Mouse (Mus musculus) embryonic facial prominence, embryonic 13.5 days (tissue): ENCODE measurements around the gene Anxa6. TPM values are rescaled to one million over a fixed set of nuclear protein-coding genes. Genes with fewer than 3 reads are reported as not detected.
A peak's percentile ranks its signal among the peaks of the same experiment; 100 is the strongest.

Experiments used
- ATAC-seq: fragments of 200-750 bp; cut with Nextera tagmentation; 2 replicates; pipeline ENCODE4 v1.8.0; 2017; ENCODE audit warnings: low read depth; ENCODE audit not compliant: insufficient number of reproducible peaks, insufficient read depth, low FRiP score, low TSS enrichment
- H3K27ac ChIP-seq: fragments of 300-500 bp; sonication (generic); 2 replicates; pipeline ENCODE4 v1.5.1; 2015; ENCODE audit warnings: moderate library complexity, mild to moderate bottlenecking, inconsistent platforms
- H3K27me3 ChIP-seq: fragments of 300-500 bp; sonication (generic); 2 replicates; pipeline ENCODE4 v1.6.1; 2015; ENCODE audit warnings: mild to moderate bottlenecking, inconsistent platforms
- H3K36me3 ChIP-seq: fragments of 300-500 bp; sonication (generic); 2 replicates; pipeline ENCODE4 v1.6.1; 2015; ENCODE audit warnings: mild to moderate bottlenecking, inconsistent platforms
- H3K4me1 ChIP-seq: fragments of 300-500 bp; sonication (generic); 2 replicates; pipeline ENCODE4 v1.6.1; 2015; ENCODE audit warnings: inconsistent platforms
- H3K4me2 ChIP-seq: fragments of 300-500 bp; sonication (generic); 2 replicates; pipeline ENCODE4 v1.6.1; 2015; ENCODE audit warnings: moderate library complexity, mild to moderate bottlenecking, inconsistent platforms
- H3K4me3 ChIP-seq: fragments of 300-500 bp; sonication (generic); 2 replicates; pipeline ENCODE4 v1.5.1; 2015; ENCODE audit warnings: mild to moderate bottlenecking, inconsistent platforms
- H3K9ac ChIP-seq: fragments of 300-500 bp; sonication (generic); 2 replicates; pipeline ENCODE4 v1.6.1; 2015; ENCODE audit warnings: mild to moderate bottlenecking, inconsistent platforms
- H3K9me3 ChIP-seq: fragments of 300-500 bp; sonication (generic); 2 replicates; pipeline ENCODE4 v1.6.1; 2016; ENCODE audit warnings: inconsistent platforms
- WGBS: fragments of 180-500 bp; shearing (Covaris S2); methylation state at CpG from one replicate; pipeline ENCODE4 v1.1.7; 2015; ENCODE audit warnings: mixed read lengths; 5-methylcytosine and 5-hydroxymethylcytosine counted together
- polyA plus RNA-seq: library from polyadenylated mRNA; unstranded; fragments of >200 nt; fragmentation: Nextera tagmentation; extraction: Ambion mirVana; gene quantifications from 2 replicates; pipeline ENCODE4 v1.2.1, GENCODE M21; 2015

The Anxa6 gene
- polyA plus RNA-seq, result 246 and 262 TPM in 2 replicates

GRCm38 (mm10) chr11:55033040-55033660, at the start of gene Anxa6:
Anxa6 (minus strand) TSS chr11:55033445.
- no peaks in the 10 kb centered on the region for H3K27me3 ChIP-seq
- H3K9me3 ChIP-seq, result no peaks in the 10 kb centered on the region
- peak within 1 kb of the TSS; percentile 76 for H3K4me3 ChIP-seq
- peak; percentile 90 for ATAC-seq
- H3K4me1 ChIP-seq, result peaks cover 28% of the 10 kb centered on the region
- peak within 1 kb of the TSS; percentile 94 for H3K4me2 ChIP-seq
- no peaks in the 10 kb centered on the region for H3K36me3 ChIP-seq
- WGBS, result under 1% methylated on average over 41 of the region's 41 CpGs
- peak within 1 kb of the TSS; percentile 86 for H3K9ac ChIP-seq
- peak within 1 kb of the TSS; percentile 87 for H3K27ac ChIP-seq

DNA sequence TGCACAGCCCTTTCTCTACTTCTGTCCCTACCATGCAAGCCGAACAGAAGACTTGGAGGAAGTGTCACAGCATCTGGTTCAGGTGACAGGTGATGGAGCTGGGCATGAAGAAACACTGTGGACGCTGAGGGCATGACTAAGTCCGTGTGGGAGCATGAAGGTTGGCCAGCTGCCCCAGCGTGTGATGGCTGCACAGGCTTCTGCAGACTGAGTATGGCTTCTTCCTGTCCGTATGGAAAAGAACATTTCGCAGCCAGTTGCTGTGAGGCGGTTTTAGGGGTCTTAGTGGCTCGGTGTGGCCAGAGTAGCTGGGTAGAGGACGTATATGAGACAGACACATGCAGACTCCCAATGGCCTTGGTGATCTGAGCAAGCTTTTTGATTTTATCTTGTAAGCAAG, 48.0 kb upstream of the Anxa6 start:
- no peaks in the 10 kb centered on the region for H3K9me3 ChIP-seq
- no peak overlapping the region for H3K4me2 ChIP-seq
- H3K4me3 ChIP-seq, result no peak overlapping the region
- no peaks in the 10 kb centered on the region for H3K36me3 ChIP-seq
- H3K27ac ChIP-seq, result no peak overlapping the region
- peaks cover 16% of the 10 kb centered on the region for H3K4me1 ChIP-seq
- 89% methylated on average over 9 of the region's 9 CpGs for WGBS
- peaks cover 24% of the 10 kb centered on the region for H3K27me3 ChIP-seq
- ATAC-seq, result no peak
- no peak overlapping the region for H3K9ac ChIP-seq

DNA sequence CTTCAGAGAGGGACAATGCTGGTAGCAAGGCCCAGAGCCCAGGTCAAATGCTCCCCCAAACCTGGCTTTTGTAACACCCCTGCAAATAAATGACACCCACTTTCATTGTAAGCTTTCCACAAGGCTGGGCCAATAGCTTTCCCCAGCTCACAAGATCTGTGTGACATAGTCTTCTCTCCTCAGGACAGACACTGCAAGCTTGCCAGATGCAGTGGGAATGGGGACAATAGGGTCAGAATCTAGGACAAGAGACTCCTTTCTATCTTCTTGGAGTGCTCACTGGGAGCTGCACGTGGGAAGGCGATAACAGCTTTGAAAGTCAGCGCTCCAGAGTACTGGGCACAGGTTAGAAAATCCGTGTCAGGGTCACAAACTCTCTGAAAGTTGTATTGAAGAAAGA, 45.9 kb upstream of the Anxa6 start:
- no peak for ATAC-seq
- Histone ChIP-seq H3K4me1 (peaks cover 16% of the 10 kb centered on the region), H3K27me3 (peaks cover 24% of the 10 kb centered on the region), H3K9ac (no peak overlapping the region), H3K36me3 (no peaks in the 10 kb centered on the region), H3K9me3 (no peaks in the 10 kb centered on the region), H3K4me3 (no peak overlapping the region), H3K4me2 (no peak overlapping the region), H3K27ac (no peak overlapping the region)
- WGBS, result 89% methylated on average over 4 of the region's 4 CpGs

DNA sequence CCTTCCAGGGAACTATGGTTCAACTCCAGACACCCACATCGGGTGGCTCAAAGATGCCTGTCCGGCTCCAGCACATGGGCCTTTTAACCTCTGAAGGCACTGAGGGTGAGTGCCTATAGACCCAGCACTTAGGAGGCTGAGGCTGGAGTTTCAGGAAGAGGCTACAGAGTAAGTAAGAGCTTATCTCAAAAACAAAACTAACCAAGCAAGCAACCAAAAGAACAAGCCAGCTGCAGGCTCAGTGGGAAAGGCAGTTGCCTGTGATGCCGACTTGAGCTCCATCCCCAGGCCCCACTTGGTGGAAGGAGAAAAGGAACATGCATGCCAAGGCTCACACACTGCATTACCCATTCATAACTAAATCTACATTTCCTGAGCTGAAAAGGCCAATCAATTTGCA, 45.3 kb upstream of the Anxa6 start:
- WGBS, result 45% methylated on average over 3 of the region's 3 CpGs
- Histone ChIP-seq H3K4me3 (peak overlapping the region; percentile 49; the same call in 1 of the 2 replicates), H3K4me1 (peaks cover 16% of the 10 kb centered on the region), H3K4me2 (peak overlapping the region; percentile 95), H3K27ac (no peak overlapping the region), H3K9me3 (no peaks in the 10 kb centered on the region), H3K36me3 (no peaks in the 10 kb centered on the region), H3K27me3 (peaks cover 24% of the 10 kb centered on the region), H3K9ac (no peak overlapping the region)
- ATAC-seq, result no peak

DNA sequence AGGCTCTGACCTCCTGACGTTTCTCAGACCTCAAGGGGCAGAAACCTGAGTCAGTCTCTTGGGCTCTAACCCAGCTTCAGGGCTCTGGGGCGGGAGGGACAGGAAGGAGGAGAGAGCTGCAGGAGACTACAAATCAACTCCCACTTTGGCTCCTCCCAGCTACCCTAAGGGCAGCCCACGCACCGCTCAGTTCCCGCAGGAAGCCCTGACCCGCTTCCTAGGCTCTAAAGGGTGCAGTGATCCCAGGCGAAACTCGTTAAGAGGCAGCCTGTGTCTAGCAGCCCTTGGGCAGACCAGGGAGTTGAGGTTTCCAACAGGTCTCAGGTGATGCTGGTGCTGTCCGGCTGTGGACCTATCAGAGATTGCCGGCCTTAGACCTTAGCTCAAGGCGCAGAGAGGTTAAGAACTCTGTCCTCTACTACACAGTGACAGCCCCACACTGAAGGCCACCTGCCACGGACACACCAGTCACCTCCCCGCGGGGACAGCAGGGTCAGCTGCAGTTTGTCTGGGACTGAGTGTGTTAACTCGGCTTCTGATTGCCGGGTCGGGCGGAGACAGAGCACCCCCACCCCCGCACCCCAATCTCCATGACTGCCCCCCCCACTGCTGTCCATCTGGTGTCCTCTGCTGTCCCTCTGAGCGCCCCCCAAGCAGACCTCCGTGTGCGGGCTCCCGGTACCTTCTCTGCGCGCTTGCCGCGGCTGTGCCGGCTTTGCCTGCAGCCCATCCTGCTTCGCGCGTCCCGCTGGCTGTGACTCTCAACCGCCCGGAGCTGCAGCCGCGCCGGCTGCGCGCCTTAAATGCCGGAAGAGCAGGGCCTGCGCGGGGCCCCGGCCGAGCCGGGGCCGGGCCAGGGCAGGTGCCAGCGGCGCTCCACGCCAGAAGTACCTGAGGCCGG, 44.3 kb upstream of the Anxa6 start, which contains the start of gene Ccdc69:
Gene Ccdc69 (minus strand): TSS at position 801 of the 901 bp plus-strand sequence.
- H3K27me3 ChIP-seq, result peaks cover 24% of the 10 kb centered on the region
- no peaks in the 10 kb centered on the region for H3K36me3 ChIP-seq
- ATAC-seq, result 0 out of 2 replicates have a peak, but pooled peaks have one; percentile 37
- H3K9ac ChIP-seq, result peak within 1 kb of the TSS; percentile 70
- H3K4me1 ChIP-seq, result peaks cover 16% of the 10 kb centered on the region
- no peak within 1 kb of the TSS for H3K27ac ChIP-seq
- peak within 1 kb of the TSS; percentile 95 for H3K4me2 ChIP-seq
- no peaks in the 10 kb centered on the region for H3K9me3 ChIP-seq
- H3K4me3 ChIP-seq, result peak within 1 kb of the TSS; percentile 49
- 1% methylated on average over 50 of the region's 50 CpGs for WGBS

- H3K36me3 ChIP-seq, result no peaks in the 10 kb centered on the region
- no peak overlapping the region for H3K9ac ChIP-seq
- ATAC-seq, result no peak
- WGBS, result 87% methylated on average over 5 of the region's 5 CpGs
- peaks cover 24% of the 10 kb centered on the region for H3K27me3 ChIP-seq
- no peak overlapping the region for H3K4me3 ChIP-seq
- no peak overlapping the region for H3K4me2 ChIP-seq
- H3K4me1 ChIP-seq, result peaks cover 16% of the 10 kb centered on the region
- no peak overlapping the region for H3K27ac ChIP-seq
- H3K9me3 ChIP-seq, result no peaks in the 10 kb centered on the region
Measured at GRCm38 (mm10) chr11:55076234-55076633, 43.0 kb upstream of the Anxa6 start.

DNA sequence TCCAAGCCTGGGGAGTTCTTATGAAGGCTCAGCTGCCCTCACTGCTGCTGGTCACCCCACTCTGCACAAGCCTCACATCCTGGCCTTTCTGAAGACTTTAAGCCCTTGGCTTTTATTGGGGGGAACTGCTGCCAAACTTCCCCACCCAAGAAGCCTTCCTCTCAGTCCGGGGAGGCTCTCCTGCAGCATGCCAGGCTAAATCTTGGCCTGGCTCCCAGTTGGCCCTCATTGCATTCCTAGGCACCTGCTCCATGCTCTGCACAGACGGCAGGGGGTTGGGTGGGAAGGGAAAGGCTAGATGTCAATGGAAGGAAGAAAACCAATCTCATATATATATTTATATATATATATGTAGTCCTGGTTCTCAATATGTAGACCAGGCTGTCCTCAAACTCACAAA, 42.4 kb upstream of the Anxa6 start:
- no peak overlapping the region for H3K27ac ChIP-seq
- peaks cover 16% of the 10 kb centered on the region for H3K4me1 ChIP-seq
- H3K4me3 ChIP-seq, result no peak overlapping the region
- 54% methylated on average over 2 of the region's 2 CpGs for WGBS
- H3K27me3 ChIP-seq, result peaks cover 24% of the 10 kb centered on the region
- ATAC-seq, result no peak
- no peaks in the 10 kb centered on the region for H3K9me3 ChIP-seq
- no peaks in the 10 kb centered on the region for H3K36me3 ChIP-seq
- H3K4me2 ChIP-seq, result no peak overlapping the region
- no peak overlapping the region for H3K9ac ChIP-seq

DNA sequence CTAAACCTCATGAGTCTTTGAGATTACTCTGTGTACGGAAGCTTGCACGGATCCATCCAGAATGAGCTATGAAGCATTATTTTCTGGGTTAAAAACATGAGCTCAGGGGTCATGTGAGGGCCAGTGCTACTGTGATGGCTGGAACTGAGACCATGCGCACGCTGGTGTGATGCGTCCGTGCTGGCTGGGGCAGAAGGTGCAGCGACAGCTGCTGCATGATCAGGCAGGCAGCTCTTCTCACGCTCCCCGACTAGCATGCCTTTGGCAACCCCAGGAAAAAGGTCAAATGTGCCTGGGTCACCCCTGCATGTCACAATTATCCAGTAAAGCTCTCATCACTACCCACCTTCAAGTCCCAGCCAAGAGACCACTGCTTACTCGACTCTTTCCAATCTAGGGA, 39.9 kb upstream of the Anxa6 start:
- Histone ChIP-seq H3K36me3 (no peaks in the 10 kb centered on the region), H3K9ac (no peak overlapping the region), H3K27me3 (peaks cover 18% of the 10 kb centered on the region), H3K4me3 (no peak overlapping the region), H3K27ac (no peak overlapping the region), H3K9me3 (no peaks in the 10 kb centered on the region), H3K4me2 (no peak overlapping the region), H3K4me1 (peaks cover 13% of the 10 kb centered on the region)
- 63% methylated on average over 10 of the region's 10 CpGs for WGBS
- no peak for ATAC-seq

DNA sequence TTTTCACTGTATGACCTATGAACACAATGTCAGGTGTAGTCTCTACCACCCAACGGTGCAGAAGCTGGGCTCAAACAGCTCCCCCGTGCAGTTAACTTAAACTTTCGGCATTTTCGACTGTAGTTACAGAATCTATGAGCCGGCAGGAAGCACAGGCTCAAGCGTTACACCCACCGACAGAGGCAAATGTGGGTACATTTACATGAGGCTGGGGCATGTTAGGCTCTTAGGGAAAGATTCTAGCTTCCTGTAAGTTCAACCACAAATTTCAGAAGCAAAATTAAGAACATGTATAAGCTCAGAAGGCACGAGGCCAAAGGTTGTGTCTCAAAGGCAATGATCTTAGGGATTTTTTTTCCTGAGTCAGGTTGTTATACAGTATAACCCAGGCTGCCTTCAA, 39.2 kb upstream of the Anxa6 start:
- no peak for ATAC-seq
- Histone ChIP-seq H3K27me3 (peaks cover 11% of the 10 kb centered on the region), H3K4me1 (peaks cover 5% of the 10 kb centered on the region), H3K4me2 (no peak overlapping the region), H3K4me3 (no peak overlapping the region), H3K9ac (no peak overlapping the region), H3K27ac (no peak overlapping the region), H3K36me3 (no peaks in the 10 kb centered on the region), H3K9me3 (no peaks in the 10 kb centered on the region)
- WGBS, result 81% methylated on average over 8 of the region's 8 CpGs

GRCm38 (mm10) chr11:55071344-55071743, 38.1 kb upstream of the Anxa6 start:
- 86% methylated on average over 5 of the region's 5 CpGs for WGBS
- ATAC-seq, result no peak
- H3K9me3 ChIP-seq, result no peaks in the 10 kb centered on the region

GRCm38 (mm10) chr11:55069023-55069422, 35.8 kb upstream of the Anxa6 start:
- no peaks in the 10 kb centered on the region for H3K9me3 ChIP-seq
- H3K9ac ChIP-seq, result no peak overlapping the region
- no peak overlapping the region for H3K4me3 ChIP-seq
- H3K27ac ChIP-seq, result no peak overlapping the region
- 46% methylated on average over 2 of the region's 2 CpGs for WGBS
- no peaks in the 10 kb centered on the region for H3K27me3 ChIP-seq
- H3K36me3 ChIP-seq, result no peaks in the 10 kb centered on the region
- H3K4me1 ChIP-seq, result no peaks in the 10 kb centered on the region
- ATAC-seq, result no peak
- H3K4me2 ChIP-seq, result no peak overlapping the region

More at GRCm38 (mm10) chr11:55071344-55071743, 38.1 kb upstream of the Anxa6 start:
- H3K9ac ChIP-seq, result no peak overlapping the region
- H3K4me2 ChIP-seq, result no peak overlapping the region
- no peaks in the 10 kb centered on the region for H3K36me3 ChIP-seq
- H3K4me1 ChIP-seq, result no peaks in the 10 kb centered on the region
- no peak overlapping the region for H3K27ac ChIP-seq
- no peak overlapping the region for H3K4me3 ChIP-seq
- no peaks in the 10 kb centered on the region for H3K27me3 ChIP-seq

- Histone ChIP-seq H3K27ac (no peak overlapping the region), H3K36me3 (no peaks in the 10 kb centered on the region), H3K4me2 (no peak overlapping the region), H3K27me3 (no peaks in the 10 kb centered on the region), H3K9me3 (no peaks in the 10 kb centered on the region), H3K4me1 (no peaks in the 10 kb centered on the region), H3K9ac (no peak overlapping the region), H3K4me3 (no peak overlapping the region)
- 64% methylated on average over 4 of the region's 4 CpGs for WGBS
- ATAC-seq, result no peak
Measured at GRCm38 (mm10) chr11:55066921-55067320, 33.7 kb upstream of the Anxa6 start.
